Mouse (Mus musculus) bone marrow, adult 2 months (tissue): Measurements from ENCODE around the gene Scn1b. TPM values are rescaled to one million over a fixed set of nuclear protein-coding genes. Genes with fewer than 3 reads are reported as not detected.

Experiments
- H3K27ac ChIP-seq: fragments of 200-500 bp; 2 replicates; pipeline ENCODE4 v1.5.1; 2012; ENCODE audit warnings: low read depth, mild to moderate bottlenecking, control low read depth, inconsistent platforms, low read length; ENCODE audit not compliant: control insufficient read depth, poor library complexity, insufficient read depth
- H3K4me1 ChIP-seq: fragments of 200-500 bp; 2 replicates; pipeline ENCODE4 v1.6.1; 2011; ENCODE audit warnings: low read length; ENCODE audit not compliant: control insufficient read depth, insufficient read depth
- H3K4me3 ChIP-seq: fragments of 200-500 bp; replicated peaks from 2 replicates; pipeline ENCODE3; 2011; ENCODE audit warnings: mild to moderate bottlenecking, low read depth, low read length, control low read depth; ENCODE audit not compliant: control insufficient read depth
- CTCF ChIP-seq: fragments of 200-500 bp; IDR thresholded peaks from 2 replicates; pipeline ENCODE4 v1.5.1; 2011; ENCODE audit warnings: low read length, control low read depth; ENCODE audit not compliant: control insufficient read depth, insufficient read depth
- POLR2A ChIP-seq: fragments of 200-500 bp; IDR thresholded peaks from 2 replicates; pipeline ENCODE4 v1.6.1; 2011; ENCODE audit warnings: low read depth, mild to moderate bottlenecking, control low read depth, low read length, borderline replicate concordance; ENCODE audit not compliant: control insufficient read depth
- WGBS: fragments of 180-500 bp; shearing (Covaris S2); methylation state at CpG from one replicate; pipeline ENCODE4 v1.1.7; 2018; 5-methylcytosine and 5-hydroxymethylcytosine counted together
- polyA plus RNA-seq: library from polyadenylated mRNA; stranded (reverse); fragments of >200 nt; gene quantifications from 2 replicates; pipeline ENCODE4 v1.2.4, GENCODE M21; 2011; ENCODE audit warnings: low replicate concordance; ENCODE audit not compliant: missing spikeins, insufficient read depth, insufficient read length

Scn1b gene
- polyA plus RNA-seq, 1 experiment = 6.2 TPM

DNA sequence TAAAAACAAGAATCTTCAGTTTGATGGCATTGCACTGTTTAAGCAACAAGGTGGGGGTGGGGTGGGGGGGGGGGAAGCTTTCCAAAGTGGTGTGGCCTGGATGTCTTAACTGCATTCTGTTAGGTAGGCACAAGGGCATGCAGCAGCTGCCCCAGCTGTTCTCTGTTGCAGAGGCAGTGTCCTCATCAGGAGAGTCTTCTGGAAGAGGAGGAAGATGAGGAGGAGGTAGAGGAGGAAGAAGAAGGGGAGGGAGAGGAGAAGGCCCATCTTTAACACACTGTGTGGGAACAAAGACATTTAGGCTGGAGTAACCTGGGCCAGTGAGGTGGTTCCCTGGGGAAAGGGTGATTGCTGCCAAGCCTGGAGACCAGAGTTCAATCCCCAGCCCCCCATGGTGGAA lies 44.7 kb downstream of the Scn1b start:
- Histone ChIP-seq H3K27ac (no peak overlapping the region), H3K4me1 (no peaks in the 10 kb centered on the region), H3K4me3 (no peak overlapping the region)
- TF ChIP-seq POLR2A (no peak), CTCF (no peak)

DNA sequence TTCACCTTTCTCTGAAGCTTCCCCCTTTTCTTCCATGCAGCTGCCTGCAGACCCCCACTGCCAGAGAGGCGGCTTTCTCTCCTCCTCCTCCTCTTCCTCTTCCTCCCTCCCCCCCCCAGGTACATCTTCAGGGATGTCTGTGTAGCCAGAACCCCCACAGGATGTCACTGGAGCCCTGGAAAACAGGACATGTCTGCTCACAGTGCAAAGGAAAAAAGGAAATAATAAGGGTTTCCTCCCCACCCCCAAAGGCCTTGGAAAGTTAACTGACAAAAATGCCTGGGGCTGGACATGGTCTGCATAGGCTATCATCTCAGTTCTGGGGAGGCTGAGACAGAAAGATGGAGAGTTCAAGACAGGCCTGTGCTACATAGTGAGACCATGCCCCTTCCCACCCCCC lies 45.7 kb downstream of the Scn1b start:
- no peak overlapping the region for H3K4me3 ChIP-seq
- 33% methylated on average over 1 of the region's 1 CpGs for WGBS

DNA sequence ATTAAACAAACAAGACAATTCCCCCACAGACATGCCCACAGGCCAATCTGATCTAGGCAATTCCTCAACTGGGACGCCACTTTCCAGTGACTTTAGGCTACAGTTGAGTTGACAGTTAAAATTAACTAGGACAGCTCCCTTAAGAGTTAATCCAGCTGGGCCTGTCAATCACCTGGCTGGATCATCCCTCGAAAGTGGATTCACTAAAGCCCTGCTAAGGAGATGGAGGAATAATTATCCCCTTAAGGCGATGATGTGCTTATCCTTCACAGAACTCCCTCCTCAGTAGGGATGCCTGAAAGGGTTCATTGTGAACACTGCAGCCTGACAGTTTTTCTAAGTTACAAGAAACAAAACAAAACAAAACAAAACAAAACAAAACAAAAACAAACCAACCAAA lies 46.2 kb downstream of the Scn1b start:
- Histone ChIP-seq H3K4me3 (no peak overlapping the region), H3K27ac (no peak overlapping the region), H3K4me1 (no peaks in the 10 kb centered on the region)
- TF ChIP-seq CTCF (no peak), POLR2A (no peak)
- 78% methylated on average over 3 of the region's 3 CpGs for WGBS

More for the DNA sequence above, 45.7 kb downstream of the Scn1b start:
- Histone ChIP-seq H3K4me1 (no peaks in the 10 kb centered on the region), H3K27ac (no peak overlapping the region)
- TF ChIP-seq POLR2A (no peak), CTCF (no peak)

DNA sequence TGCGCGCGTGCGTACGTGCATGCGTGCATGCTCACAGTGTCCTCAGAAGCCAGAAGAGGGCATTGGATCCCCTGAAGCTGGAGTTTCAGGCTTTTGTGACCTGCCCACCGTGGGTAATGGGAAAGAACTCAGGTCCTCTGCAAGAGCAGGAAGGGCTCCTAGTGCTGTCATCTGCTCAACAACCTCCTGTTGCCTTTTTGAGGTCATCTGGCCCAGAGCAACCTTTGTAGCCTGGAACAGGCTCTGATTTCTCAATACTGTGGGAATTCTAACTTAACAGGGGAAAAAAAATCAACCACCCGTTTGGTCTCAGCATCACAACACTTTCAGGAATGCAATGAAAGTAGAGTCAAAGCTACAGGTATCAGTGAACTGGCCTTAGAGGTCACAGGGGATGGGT lies 47.1 kb downstream of the Scn1b start:
- TF ChIP-seq POLR2A (no peak), CTCF (no peak)
- H3K4me1 ChIP-seq = no peaks in the 10 kb centered on the region
- no peak overlapping the region for H3K4me3 ChIP-seq
- H3K27ac ChIP-seq = no peak overlapping the region
- WGBS = 80% methylated on average over 8 of the region's 8 CpGs

DNA sequence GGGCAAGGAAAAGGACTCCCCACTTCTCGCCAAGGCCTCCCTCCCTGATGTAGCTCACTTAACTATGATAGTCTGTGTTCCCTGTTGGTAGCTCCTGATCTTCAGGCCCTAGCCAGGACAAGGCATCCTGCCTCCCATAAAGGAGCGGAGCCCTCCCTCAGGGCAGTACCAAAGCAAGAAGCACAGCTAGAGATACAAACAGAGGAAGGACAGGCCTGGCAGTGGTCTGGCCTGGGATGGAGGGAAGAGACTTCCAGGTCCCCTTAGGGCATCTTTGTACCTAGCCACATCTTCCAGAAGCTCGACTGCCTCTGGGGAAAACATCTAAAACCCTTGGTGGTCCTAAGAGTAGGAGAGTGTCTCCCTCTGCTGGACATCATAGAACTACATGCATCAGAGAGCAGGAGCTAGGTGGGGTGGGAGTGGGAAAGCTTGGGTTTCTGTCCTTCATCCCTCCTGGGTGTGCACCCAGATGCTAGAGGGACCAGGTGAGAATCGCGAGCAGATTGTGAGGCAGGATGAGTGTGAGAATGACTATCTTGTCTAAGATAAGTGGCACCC lies 48.8 kb downstream of the Scn1b start:
- WGBS = 39% methylated on average over 5 of the region's 5 CpGs
- no peak overlapping the region for H3K4me3 ChIP-seq
- H3K4me1 ChIP-seq = no peaks in the 10 kb centered on the region

DNA sequence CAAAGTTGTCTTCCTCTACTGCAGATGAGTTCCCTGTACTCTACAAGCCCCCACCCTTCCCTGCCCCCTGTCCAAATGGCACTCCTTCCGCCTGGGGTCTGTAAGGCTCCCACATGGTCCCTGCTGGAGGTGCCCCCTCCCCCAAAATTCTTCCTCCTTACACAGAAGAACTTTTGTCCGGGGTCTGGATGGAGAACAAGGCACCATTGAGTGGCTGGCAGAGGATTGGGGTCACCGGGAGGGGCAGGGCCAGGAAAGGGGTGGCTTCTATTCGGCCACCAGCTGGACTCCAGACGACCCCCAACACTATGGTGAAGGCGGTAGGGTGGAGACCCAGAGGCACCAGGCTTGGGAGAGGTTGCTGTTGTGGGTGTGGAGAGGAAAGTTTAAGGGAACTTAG lies 49.3 kb downstream of the Scn1b start:
- 60% methylated on average over 6 of the region's 6 CpGs for WGBS
- no peak overlapping the region for H3K4me3 ChIP-seq
- TF ChIP-seq CTCF (no peak), POLR2A (no peak)
- no peaks in the 10 kb centered on the region for H3K4me1 ChIP-seq
- H3K27ac ChIP-seq = no peak overlapping the region

More for the DNA sequence above, 48.8 kb downstream of the Scn1b start:
- TF ChIP-seq POLR2A (no peak), CTCF (peak; percentile 46; the same call in 1 of the 2 replicates)
- H3K27ac ChIP-seq = no peak overlapping the region

DNA sequence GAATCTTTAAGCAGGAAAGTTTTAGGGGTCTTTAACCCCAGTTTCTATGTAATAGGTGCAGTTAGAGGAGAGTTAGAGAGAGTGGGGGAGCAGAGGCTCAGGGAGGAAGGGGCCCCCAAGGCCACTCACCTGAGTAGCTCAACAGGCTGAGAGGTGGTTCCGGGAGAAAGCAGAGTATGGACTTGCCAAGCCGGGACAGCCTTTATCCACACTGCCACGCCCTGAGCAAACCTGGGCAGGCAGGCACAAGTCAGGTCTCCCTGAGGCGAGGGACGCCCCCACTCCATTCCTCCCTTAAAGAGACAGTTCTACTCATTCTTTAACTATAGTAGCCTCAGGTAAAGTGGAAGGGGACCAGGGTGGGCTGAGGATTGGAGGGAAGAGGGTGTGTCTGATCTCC lies 50.3 kb downstream of the Scn1b start, which contains the start of gene Fxyd3:
TSS of gene Fxyd3 (minus strand) at position 213 of the 400 bp plus-strand sequence.
- no peak within 1 kb of the TSS for H3K27ac ChIP-seq
- TF ChIP-seq POLR2A (no peak), CTCF (no peak)
- WGBS = 76% methylated on average over 5 of the region's 5 CpGs
- H3K4me1 ChIP-seq = no peaks in the 10 kb centered on the region
- no peak within 1 kb of the TSS for H3K4me3 ChIP-seq

DNA sequence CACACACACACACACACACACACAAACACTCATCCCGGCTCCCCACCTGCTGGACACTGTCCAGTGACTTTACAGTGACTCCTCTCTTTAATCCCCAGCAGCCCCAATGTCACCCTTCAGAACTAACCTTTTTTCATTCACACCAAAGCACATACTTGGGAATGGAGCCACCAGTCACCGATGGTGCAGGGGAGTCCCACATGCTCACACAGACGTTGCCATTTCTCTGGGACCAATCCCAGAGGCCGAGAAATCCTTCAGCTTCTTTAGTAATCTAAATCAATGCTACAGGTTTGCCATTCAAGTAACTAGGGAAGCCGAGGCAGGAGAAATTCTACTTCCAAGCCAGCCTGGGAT lies 52.1 kb downstream of the Scn1b start:
- WGBS = 76% methylated on average over 5 of the region's 5 CpGs
- H3K4me3 ChIP-seq = no peak overlapping the region
- H3K27ac ChIP-seq = no peak overlapping the region
- no peak for TF ChIP-seq POLR2A
- H3K4me1 ChIP-seq = no peaks in the 10 kb centered on the region

DNA sequence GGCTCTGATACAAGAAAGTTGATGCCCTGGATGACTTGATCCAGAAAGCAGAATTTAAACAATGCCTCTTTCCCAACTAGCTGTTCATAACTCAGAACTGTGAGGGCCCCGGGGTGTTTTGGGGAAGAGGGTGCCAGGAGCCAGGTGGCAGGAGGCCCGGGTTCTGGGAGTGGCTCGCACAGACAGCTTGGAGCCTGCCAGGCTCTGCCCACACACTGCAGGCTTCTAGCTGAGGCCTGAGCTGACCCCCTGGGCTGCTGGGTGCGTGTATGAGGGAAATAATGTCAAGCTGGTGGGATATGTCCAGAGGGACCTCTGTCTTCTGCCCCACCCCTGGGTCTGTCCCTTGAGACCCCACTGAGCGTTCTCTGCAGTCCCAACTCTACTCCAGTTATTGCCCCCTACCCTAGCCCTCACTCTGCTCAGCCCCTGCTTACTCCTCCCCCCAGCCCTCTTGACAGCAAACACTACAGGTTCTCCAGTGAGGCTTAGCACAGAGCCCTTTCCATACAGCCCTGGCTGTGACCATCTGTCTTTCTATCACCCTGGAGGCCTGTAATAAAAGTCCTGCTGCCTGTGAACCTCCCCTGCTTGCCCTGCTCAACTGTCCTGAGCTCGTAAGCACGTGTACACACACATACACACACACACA lies 52.6 kb downstream of the Scn1b start:
- WGBS = 70% methylated on average over 7 of the region's 7 CpGs

More for the DNA sequence above, 52.6 kb downstream of the Scn1b start:
- H3K4me1 ChIP-seq = no peaks in the 10 kb centered on the region
- no peak overlapping the region for H3K27ac ChIP-seq
- no peak overlapping the region for H3K4me3 ChIP-seq
- no peak for TF ChIP-seq CTCF
- no peak for TF ChIP-seq POLR2A
